Mouse (Mus musculus) retina, embryonic 14.5 days (tissue): ENCODE measurements around the gene Dntt.
A peak's percentile ranks its signal among the peaks of the same experiment; 100 is the strongest.

Source experiments
- DNase-seq: peaks from one replicate; pipeline ENCODE4 v3.0.0-alpha.2; 2015; ENCODE audit warnings: low spot score

Dntt gene

DNA sequence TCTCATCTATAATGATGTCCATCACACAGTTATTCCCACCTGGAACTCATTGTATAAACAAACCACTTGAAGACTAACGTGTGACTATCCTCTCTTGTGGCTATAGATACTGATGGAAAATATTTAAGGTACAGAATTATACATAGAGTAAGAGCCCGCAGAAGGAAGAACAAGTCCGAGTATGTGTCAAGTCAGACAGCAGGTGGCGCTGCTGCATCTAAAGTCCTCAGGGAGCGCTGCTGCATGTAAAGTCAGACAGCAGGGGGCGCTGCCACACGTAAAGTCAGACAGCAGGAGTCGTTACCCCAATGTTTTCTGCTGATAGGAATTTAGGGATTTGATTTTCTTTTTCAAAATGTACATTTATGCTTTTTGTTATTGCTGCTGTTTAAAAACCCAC lies 42.4 kb downstream of the Dntt start:
- DNase-seq = peak; percentile 97

DNA sequence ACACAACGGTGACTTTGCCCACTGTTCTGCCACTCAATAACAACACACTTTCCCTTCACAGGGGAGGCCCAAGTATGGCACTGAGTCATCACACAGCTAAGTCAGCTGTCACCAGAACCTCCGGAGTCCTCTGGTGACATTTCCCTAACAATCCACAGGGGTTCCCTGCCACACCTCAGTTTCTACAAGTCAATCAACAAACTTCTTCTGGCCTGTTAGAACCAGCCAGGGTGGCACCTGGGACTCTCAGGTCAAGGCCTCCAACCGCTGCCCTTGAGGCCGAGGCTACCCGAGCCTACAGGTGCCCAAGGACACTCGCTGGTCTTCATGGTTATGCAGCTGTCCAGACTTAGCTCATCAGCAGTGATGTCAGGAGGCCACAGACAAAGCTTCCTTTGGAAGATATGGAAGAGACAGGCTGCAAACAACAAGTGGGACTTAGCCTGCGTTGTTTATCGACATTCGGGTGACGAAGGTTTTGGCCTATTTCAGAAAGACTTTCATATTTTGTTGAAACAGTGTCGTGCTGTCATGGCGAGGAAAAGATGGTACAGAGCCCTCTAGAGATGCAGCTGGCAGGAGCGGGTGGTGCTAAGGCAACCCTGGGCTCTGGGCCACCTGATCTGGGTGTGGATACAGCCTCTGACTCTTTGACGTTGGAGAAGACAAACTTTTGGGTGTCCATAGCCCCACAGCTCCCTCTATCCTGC lies 44.8 kb downstream of the Dntt start:
- no peak for DNase-seq

DNA sequence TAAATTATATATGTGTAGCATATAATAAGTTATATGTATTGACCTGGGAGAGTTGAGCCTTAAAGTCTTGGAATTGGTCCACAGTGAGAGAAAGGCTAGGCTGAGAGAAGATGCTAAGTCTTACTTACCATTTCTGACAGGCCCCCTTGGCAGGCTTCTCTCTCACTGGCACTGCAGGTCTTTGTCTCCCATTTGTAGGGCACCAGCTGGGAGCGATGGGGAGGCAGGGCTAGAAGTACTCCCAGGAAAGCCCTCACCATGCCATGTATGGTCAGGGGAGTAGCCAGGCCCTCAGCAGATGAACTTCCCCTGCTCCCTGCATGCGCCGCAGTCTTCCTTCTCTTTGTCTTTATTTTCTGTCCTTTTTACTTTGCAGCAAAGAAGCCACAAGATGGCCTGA lies 47.8 kb downstream of the Dntt start, which contains the start of gene Opalin:
Gene Opalin, minus strand, starts transcription at position 208 of the 400 bp plus-strand sequence.
- no peak for DNase-seq

DNA sequence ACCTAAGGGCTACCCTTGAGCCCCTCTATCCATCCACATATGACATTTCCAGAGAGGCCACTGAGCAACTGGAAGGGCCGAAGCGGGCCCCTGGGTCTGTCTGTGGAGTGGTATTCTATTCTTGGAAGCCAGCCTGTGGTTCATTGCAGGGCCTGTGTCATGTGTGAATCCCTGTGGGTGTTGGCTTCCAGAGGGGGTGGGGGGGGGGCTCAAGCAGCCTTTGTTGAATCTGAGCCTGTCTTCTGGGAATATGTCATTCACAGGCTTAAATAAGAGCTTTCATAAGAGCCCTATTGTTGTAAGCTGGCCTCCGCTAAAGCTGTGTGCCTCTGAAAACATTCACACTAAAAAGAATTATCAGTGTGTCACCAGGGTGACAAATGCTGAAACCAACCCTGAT lies 52.5 kb downstream of the Dntt start:
- DNase-seq = no peak

DNA sequence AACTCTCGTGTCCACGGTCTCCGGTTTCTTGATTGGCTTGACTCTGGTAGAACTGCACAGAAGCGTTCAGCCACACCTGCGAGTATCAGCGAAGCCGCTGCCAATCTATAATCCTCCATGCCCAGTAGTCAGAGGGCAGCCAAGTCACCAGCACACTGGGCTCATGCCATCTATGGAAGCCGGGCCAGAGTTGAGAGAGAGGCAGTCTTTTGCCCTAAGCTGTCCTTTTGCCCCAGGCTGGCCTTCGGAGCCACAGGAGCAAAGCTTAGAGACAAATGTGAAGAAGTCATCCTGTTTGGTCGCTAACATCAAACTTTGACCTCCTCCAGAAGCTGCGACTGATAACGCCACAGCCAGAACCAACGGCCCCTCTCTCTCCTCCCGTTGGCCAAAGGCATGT lies 54.6 kb downstream of the Dntt start:
- DNase-seq = no peak

DNA sequence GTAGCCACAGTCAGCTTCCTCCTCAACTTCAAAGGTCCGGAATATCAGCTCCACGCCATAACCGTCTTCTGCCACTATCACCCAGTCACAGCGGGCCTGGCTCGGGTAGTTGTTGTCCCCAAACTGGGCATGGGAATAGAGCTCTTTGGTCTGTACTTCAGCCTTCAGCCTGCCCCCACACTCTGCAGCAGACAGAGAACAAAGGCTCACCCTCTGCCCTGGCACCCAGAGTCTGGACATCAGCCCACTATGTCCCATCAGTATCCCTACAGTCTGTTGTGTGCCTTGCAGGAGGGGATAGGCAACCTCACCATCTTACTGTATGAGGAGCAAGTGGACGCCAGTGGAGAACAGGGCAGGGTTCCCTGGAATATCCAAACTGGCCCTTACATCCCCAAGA lies 57.2 kb downstream of the Dntt start:
- DNase-seq = no peak

DNA sequence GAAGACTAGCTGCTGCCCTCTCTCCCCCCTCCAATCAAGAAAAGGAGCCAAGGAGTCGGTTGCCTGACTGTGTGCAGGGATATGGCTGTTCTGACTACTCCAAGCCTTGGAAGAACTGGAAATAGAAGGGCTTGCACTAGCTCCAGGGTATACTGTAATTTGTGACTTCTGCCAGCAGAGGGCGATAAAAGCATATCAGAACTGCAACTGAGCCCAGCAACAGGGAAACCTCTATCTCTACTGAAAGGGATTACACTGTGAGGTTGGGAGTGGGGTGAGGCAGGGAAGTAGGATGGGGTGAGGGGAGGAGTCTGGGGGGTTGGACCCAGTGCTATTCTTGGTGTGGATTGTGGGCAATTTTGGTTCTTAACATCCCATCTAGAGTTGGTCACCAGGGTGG lies 57.6 kb downstream of the Dntt start:
- DNase-seq = peak; percentile 89

DNA sequence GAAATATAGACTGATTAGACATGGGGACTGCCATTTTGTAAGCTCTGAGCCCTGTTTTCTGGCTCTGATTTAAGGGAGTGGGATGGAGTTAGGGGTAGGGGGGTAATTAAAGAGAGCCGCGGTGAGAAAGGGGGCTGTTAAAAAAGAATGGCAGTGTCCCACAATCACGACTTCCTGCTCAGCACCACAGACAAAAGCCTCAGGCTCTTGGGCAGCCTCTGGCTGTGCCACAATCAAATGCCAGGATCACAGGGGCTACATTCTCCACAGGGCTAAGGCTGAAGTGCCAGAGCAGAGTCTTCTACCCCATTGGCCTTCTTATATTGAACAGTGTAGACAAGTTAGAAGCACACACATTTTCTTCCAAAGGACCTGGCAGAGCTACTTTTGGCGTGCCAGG lies 58.8 kb downstream of the Dntt start:
- no peak for DNase-seq

DNA sequence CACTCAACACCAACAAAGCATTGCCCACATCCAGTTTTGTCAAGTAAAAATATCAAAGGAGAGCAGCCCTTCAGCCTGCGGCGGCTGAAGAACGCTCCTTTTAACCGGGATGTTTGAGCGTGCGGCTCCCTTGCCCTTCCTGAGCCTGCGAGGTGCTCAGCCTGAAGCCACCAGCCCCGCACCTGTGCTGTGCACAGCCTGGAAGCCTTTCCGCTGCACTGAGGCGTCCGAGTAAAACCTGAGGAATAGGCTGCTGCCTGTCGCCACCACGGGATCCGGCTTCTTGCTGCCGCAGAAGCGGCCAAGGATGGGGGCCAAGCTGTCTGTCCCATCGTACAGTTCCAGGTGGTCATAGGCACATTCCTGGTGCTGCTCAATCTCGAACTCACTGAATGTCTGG lies 59.4 kb downstream of the Dntt start:
- no peak for DNase-seq

DNA sequence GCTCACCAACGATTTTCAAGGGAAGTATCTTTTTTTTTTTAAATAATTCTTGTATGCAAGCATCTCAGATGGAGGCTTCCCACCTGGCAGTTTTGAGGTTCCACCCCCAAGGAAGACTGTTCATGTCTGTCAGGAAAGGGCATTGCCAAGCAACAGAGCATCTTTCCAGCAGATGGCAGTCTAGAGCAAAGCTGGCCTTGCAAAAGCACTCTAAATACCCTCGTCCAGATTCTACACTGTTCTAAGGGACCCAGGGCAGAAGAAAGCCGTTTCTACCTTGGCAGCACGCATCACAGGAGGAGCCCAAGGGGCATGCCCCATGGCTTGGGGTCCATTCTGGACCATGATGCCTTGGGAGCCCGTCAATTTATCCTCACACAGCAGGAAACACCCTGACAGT lies 60.8 kb downstream of the Dntt start:
- peak; percentile 89 for DNase-seq

DNA sequence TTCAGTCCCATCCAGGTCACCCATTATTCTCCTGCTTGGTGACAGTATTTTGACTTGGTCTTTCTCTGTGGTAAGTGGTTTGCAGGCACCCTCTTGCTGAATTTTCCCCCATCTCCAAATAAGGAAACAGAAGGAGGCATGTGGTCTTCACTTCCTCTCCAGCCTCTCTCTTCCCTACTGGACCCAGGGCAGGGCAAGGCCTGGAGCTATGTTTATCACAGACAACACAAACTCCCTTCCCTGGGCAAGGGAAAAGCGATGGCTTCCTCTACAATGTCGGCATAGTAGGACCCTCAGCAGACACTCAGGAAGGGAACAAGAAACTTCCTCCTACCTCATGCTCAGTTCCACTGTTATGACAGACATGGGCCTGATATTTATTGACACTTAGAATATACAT lies 62.8 kb downstream of the Dntt start:
- DNase-seq = no peak

DNA sequence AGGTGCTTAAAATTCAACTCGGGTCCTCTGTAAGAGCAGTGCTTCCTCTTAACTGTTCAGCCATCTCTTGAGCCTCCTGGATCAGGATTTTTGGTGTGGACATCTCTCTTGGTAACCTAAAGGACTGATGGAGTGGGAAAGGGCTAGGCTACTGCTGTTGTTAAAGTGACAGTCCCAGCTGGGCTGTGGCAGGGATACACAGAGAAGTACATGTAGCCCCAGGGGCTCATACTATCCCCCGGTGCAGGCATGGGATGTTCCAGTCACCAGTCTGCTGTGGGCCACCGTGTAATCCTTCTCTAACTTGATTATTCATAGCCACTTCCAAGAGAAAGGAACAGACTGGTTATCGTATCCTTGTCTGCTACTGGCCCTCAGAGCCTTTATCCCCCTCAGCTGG lies 68.0 kb downstream of the Dntt start:
- DNase-seq = no peak

DNA sequence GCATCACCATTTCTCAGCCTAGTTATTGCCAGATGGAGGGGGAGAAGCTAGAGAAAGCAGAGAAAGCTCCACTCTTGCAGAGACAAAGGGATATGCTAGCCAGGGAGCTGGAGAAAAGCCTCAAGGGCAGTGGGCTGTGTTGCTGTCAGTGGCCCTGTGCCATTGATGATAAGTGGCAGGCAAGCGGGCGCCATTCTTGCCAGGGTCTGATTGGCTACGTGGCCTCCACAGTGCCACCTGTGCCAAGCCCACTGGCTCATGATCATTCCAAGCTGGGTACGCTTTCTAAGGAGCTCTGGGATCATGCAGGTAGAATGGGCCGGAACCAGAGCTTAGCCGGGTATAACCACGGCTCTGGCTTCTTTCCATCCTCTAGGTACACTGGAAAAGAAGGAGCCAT lies 71.8 kb downstream of the Dntt start:
- DNase-seq = no peak

DNA sequence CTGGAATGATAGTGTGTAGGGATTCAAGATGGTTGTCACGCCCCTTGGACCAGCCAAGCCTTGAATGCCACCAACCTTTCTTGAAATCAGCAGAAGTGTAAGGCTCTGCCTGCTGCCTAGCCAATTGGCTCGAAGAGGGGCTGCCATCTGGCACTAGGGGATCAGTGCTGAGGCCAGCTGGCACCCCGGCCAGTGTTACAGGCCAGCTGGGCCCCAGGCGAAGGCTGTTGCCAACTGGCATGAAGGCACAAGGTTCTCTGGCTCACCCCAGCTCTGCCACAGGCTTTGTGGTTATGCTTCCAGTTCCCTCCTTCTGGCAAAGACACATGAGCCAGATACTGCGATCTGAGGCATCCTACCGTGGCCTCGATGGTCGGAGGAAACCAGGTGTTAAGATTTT lies 72.3 kb downstream of the Dntt start:
- no peak for DNase-seq

DNA sequence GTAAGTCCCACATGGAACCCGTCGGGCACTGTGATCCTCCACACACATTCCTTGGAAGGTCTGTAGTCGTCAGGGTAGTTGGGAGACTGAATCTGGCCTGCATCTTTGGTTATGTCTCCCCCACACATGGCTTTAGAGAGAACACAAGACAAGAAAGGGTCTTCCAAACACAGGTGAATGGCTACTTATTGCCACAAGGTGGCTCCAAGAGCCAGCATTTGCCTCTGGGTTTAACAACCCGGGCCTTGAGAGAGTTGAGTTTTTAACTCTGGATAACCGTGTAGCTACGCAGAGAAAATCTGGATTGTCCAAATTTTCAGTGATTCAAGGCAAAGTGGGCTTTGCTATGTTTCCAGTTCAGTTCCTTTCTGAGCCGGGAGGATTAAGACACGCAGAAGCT lies 75.8 kb downstream of the Dntt start:
- DNase-seq = peak; percentile 72

DNA sequence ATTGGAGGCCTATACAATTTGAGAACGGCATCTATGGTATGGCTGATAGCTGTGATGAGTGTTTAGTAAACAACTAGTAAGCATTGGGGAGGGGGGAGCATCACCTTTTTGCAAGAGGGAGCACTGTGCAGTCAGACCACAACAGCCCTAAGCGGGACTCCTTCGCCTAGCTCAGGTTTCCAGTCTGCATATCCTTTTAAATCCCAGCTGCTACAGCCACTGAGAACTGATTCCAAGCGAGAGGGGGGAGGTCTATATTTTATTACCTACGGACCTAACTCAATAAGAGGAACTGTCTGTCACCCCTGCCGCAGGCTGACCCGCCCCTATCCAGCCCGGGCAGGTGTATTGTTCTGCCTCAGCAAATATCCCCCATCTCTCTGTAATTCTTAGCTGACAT lies 78.5 kb downstream of the Dntt start:
- DNase-seq = no peak

DNA sequence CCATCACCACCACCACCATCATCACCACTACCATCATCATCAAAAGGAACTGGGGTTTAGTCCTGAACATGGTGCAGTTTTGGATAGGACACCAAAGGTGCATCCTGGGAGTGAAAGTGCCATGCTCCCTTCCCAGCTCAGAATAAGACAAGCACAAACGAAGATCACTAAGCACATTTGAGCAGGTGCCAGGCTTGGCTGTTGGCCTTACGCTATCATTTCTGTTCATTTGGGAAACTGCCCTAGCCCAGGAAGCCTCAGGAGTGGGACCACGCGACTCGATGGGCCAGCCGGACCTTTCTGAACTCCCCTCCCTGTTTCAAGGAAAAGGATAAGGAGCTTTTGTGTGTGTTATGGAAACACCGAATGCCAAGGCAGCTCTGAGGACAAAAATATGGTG lies 79.6 kb downstream of the Dntt start:
- no peak for DNase-seq
